Mouse (Mus musculus) intestine, embryonic 15.5 days (tissue): ENCODE measurements around the gene Ccnc. TPM values are rescaled to one million over a fixed set of nuclear protein-coding genes. Genes with fewer than 3 reads are reported as not detected.

ENCODE experiments used
- ATAC-seq: fragments of 200-750 bp; cut with Nextera tagmentation; 2 replicates; pipeline ENCODE4 v1.8.0; 2017; ENCODE audit warnings: moderate TSS enrichment, moderate library complexity
- H3K27ac ChIP-seq: fragments of 300-500 bp; sonication (generic); 2 replicates; pipeline ENCODE4 v1.5.1; 2015; ENCODE audit warnings: mild to moderate bottlenecking, inconsistent platforms
- H3K27me3 ChIP-seq: fragments of 300-500 bp; sonication (generic); replicated peaks from 2 replicates; pipeline ENCODE4 v1.6.1; 2015; ENCODE audit warnings: inconsistent platforms
- H3K36me3 ChIP-seq: fragments of 300-500 bp; sonication (generic); 2 replicates; pipeline ENCODE4 v1.6.1; 2015; ENCODE audit warnings: inconsistent platforms
- H3K4me1 ChIP-seq: fragments of 300-500 bp; sonication (generic); replicated peaks from 2 replicates; pipeline ENCODE4 v1.6.1; 2015; ENCODE audit warnings: inconsistent platforms
- H3K4me2 ChIP-seq: fragments of 300-500 bp; sonication (generic); replicated peaks from 2 replicates; pipeline ENCODE4 v1.6.1; 2015; ENCODE audit warnings: mild to moderate bottlenecking, inconsistent platforms
- H3K4me3 ChIP-seq: fragments of 300-500 bp; sonication (generic); replicated peaks from 2 replicates; pipeline ENCODE4 v1.5.1; 2015; ENCODE audit warnings: inconsistent platforms
- H3K9ac ChIP-seq: fragments of 300-500 bp; sonication (generic); 2 replicates; pipeline ENCODE4 v1.6.1; 2015; ENCODE audit warnings: inconsistent platforms
- H3K9me3 ChIP-seq: fragments of 300-500 bp; sonication (generic); 2 replicates; pipeline ENCODE4 v1.6.1; 2016; ENCODE audit warnings: inconsistent platforms
- WGBS: fragments of 180-500 bp; shearing (Covaris S2); methylation state at CpG from one replicate; pipeline ENCODE4 v1.1.7; 2015; 5-methylcytosine and 5-hydroxymethylcytosine counted together
- polyA plus RNA-seq: library from polyadenylated mRNA; unstranded; fragments of >200 nt; fragmentation: Nextera tagmentation; extraction: Ambion mirVana; gene quantifications from 2 replicates; pipeline ENCODE4 v1.2.1, GENCODE M21; 2015

Ccnc gene
- 36.8 and 37.4 TPM in 2 replicates for polyA plus RNA-seq

- ATAC-seq: peak; percentile 99
These were observed at the start of gene Ccnc for GRCm38 (mm10) chr4:21727615-21728165. Gene Ccnc (plus strand): TSS chr4:21727701.

GRCm38 (mm10) chr4:21678101-21678974 is 49.2 kb upstream of the Ccnc start:
- H3K27me3 ChIP-seq: peaks cover 78% of the 10 kb centered on the region
- H3K4me1 ChIP-seq: peaks cover 15% of the 10 kb centered on the region
- H3K4me3 ChIP-seq: peak overlapping the region; percentile 45
- H3K9me3 ChIP-seq: no peaks in the 10 kb centered on the region
- no peak overlapping the region for H3K27ac ChIP-seq
- WGBS: under 1% methylated on average over 84 of the region's 84 CpGs
- peak overlapping the region; percentile 72 for H3K4me2 ChIP-seq
- no peak overlapping the region for H3K9ac ChIP-seq
- H3K36me3 ChIP-seq: no peaks in the 10 kb centered on the region
- ATAC-seq: 0 out of 2 replicates have a peak, but pooled peaks have one; percentile 23

More at GRCm38 (mm10) chr4:21727615-21728165, at the start of gene Ccnc:
- WGBS: under 1% methylated on average over 37 of the region's 37 CpGs
- Histone ChIP-seq H3K4me1 (0 out of 2 replicates have a peak, but pooled peaks cover 5% of the 10 kb centered on the region), H3K4me2 (peak within 1 kb of the TSS; percentile 62), H3K27ac (peak within 1 kb of the TSS; percentile 69), H3K9me3 (no peaks in the 10 kb centered on the region), H3K4me3 (peak within 1 kb of the TSS; percentile 79), H3K36me3 (no peaks in the 10 kb centered on the region), H3K9ac (peak within 1 kb of the TSS; percentile 75), H3K27me3 (no peaks in the 10 kb centered on the region)

GRCm38 (mm10) chr4:21678975-21679623 is 48.4 kb upstream of the Ccnc start:
- no peak overlapping the region for H3K9ac ChIP-seq

GRCm38 (mm10) chr4:21679624-21680480 is 47.6 kb upstream of the Ccnc start:
- Histone ChIP-seq H3K9me3 (no peaks in the 10 kb centered on the region), H3K9ac (no peak overlapping the region), H3K4me2 (peak overlapping the region; percentile 72), H3K27me3 (peaks cover 83% of the 10 kb centered on the region), H3K36me3 (no peaks in the 10 kb centered on the region), H3K4me1 (peaks cover 15% of the 10 kb centered on the region), H3K4me3 (peak overlapping the region; percentile 45), H3K27ac (no peak overlapping the region)
- 0 out of 2 replicates have a peak, but pooled peaks have one; percentile 12 for ATAC-seq
- whole genome bisulfite sequencing: 4% methylated on average over 42 of the region's 42 CpGs

More at GRCm38 (mm10) chr4:21678975-21679623, 48.4 kb upstream of the Ccnc start:
- Histone ChIP-seq H3K4me3 (peak overlapping the region; percentile 45), H3K4me2 (peak overlapping the region; percentile 72), H3K27me3 (peaks cover 83% of the 10 kb centered on the region), H3K27ac (no peak overlapping the region), H3K36me3 (no peaks in the 10 kb centered on the region), H3K9me3 (no peaks in the 10 kb centered on the region), H3K4me1 (peaks cover 15% of the 10 kb centered on the region)
- 1% methylated on average over 46 of the region's 79 CpGs for WGBS
- ATAC-seq: peak; percentile 92

- Histone ChIP-seq H3K27ac (no peak overlapping the region), H3K4me3 (no peak overlapping the region), H3K27me3 (peaks cover 88% of the 10 kb centered on the region), H3K9me3 (no peaks in the 10 kb centered on the region), H3K9ac (no peak overlapping the region), H3K4me1 (peaks cover 15% of the 10 kb centered on the region), H3K36me3 (no peaks in the 10 kb centered on the region), H3K4me2 (no peak overlapping the region)
- WGBS: 4% methylated on average over 10 of the region's 10 CpGs
- no peak for ATAC-seq
These were observed 46.5 kb upstream of the Ccnc start for GRCm38 (mm10) chr4:21680971-21681370.

GRCm38 (mm10) chr4:21682421-21683150 is 44.9 kb upstream of the Ccnc start:
- no peaks in the 10 kb centered on the region for H3K36me3 ChIP-seq
- no peak overlapping the region for H3K4me2 ChIP-seq
- H3K9me3 ChIP-seq: no peaks in the 10 kb centered on the region
- ATAC-seq: no peak
- peaks cover 15% of the 10 kb centered on the region for H3K4me1 ChIP-seq
- peaks cover 92% of the 10 kb centered on the region for H3K27me3 ChIP-seq
- no peak overlapping the region for H3K4me3 ChIP-seq
- H3K27ac ChIP-seq: no peak overlapping the region
- WGBS: 12% methylated on average over 10 of the region's 10 CpGs
- H3K9ac ChIP-seq: no peak overlapping the region

GRCm38 (mm10) chr4:21684341-21684970 is 43.0 kb upstream of the Ccnc start:
- no peak overlapping the region for H3K4me3 ChIP-seq
- peaks cover 9% of the 10 kb centered on the region for H3K4me1 ChIP-seq
- no peak overlapping the region for H3K9ac ChIP-seq
- WGBS: 5% methylated on average over 14 of the region's 14 CpGs
- H3K9me3 ChIP-seq: no peaks in the 10 kb centered on the region
- ATAC-seq: no peak
- peaks cover 90% of the 10 kb centered on the region for H3K27me3 ChIP-seq
- H3K4me2 ChIP-seq: no peak overlapping the region
- H3K27ac ChIP-seq: no peak overlapping the region
- H3K36me3 ChIP-seq: no peaks in the 10 kb centered on the region

GRCm38 (mm10) chr4:21685595-21686091 is 41.9 kb upstream of the Ccnc start, which contains the start of gene Prdm13:
Gene Prdm13 (minus strand): TSS chr4:21685963.
- Histone ChIP-seq H3K9ac (no peak within 1 kb of the TSS), H3K27me3 (peaks cover 90% of the 10 kb centered on the region), H3K9me3 (no peaks in the 10 kb centered on the region), H3K4me1 (peaks cover 9% of the 10 kb centered on the region), H3K4me2 (no peak within 1 kb of the TSS), H3K4me3 (no peak within 1 kb of the TSS), H3K27ac (no peak within 1 kb of the TSS), H3K36me3 (no peaks in the 10 kb centered on the region)
- WGBS: under 1% methylated on average over 38 of the region's 38 CpGs
- no peak for ATAC-seq

- H3K27me3 ChIP-seq: peaks cover 91% of the 10 kb centered on the region
- H3K36me3 ChIP-seq: no peaks in the 10 kb centered on the region
- H3K9ac ChIP-seq: no peak overlapping the region
- H3K4me3 ChIP-seq: no peak overlapping the region
- H3K4me2 ChIP-seq: no peak overlapping the region
- no peak for ATAC-seq
- peaks cover 9% of the 10 kb centered on the region for H3K4me1 ChIP-seq
- WGBS: 1% methylated on average over 11 of the region's 11 CpGs
- H3K9me3 ChIP-seq: no peaks in the 10 kb centered on the region
- H3K27ac ChIP-seq: no peak overlapping the region
These were observed 41.1 kb upstream of the Ccnc start for GRCm38 (mm10) chr4:21686416-21686815.

- H3K27ac ChIP-seq: no peak overlapping the region
- H3K9ac ChIP-seq: no peak overlapping the region
- peaks cover 9% of the 10 kb centered on the region for H3K4me1 ChIP-seq
- H3K9me3 ChIP-seq: no peaks in the 10 kb centered on the region
- no peak for ATAC-seq
- H3K36me3 ChIP-seq: no peaks in the 10 kb centered on the region
- peaks cover 94% of the 10 kb centered on the region for H3K27me3 ChIP-seq
- under 1% methylated on average over 5 of the region's 5 CpGs for WGBS
- no peak overlapping the region for H3K4me3 ChIP-seq
- H3K4me2 ChIP-seq: no peak overlapping the region
These were observed 40.6 kb upstream of the Ccnc start for GRCm38 (mm10) chr4:21686934-21687333.
